Mouse (Mus musculus) midbrain, embryonic 16.5 days (tissue): ENCODE data around the gene Coro7. TPM values are rescaled to one million over a fixed set of nuclear protein-coding genes. Genes with fewer than 3 reads are reported as not detected.

ENCODE experiments used
- ATAC-seq: fragments of 200-750 bp; cut with Nextera tagmentation; 2 replicates; pipeline ENCODE4 v1.8.0; 2017; ENCODE audit warnings: moderate TSS enrichment
- H3K27ac ChIP-seq: fragments of 300-500 bp; sonication (generic); 2 replicates; pipeline ENCODE4 v1.5.1; 2014; ENCODE audit warnings: mild to moderate bottlenecking, low read length, mixed read lengths
- H3K27me3 ChIP-seq: fragments of 300-500 bp; sonication (generic); 2 replicates; pipeline ENCODE4 v1.6.1; 2014; ENCODE audit warnings: low read depth, low read length, mixed read lengths; ENCODE audit not compliant: control insufficient read depth, insufficient read depth
- H3K36me3 ChIP-seq: fragments of 300-500 bp; sonication (generic); 2 replicates; pipeline ENCODE4 v1.6.1; 2014; ENCODE audit warnings: mild to moderate bottlenecking, low read length, moderate library complexity, mixed read lengths; ENCODE audit not compliant: control insufficient read depth, insufficient read depth
- H3K4me1 ChIP-seq: fragments of 300-500 bp; sonication (generic); 2 replicates; pipeline ENCODE4 v1.6.1; 2014; ENCODE audit warnings: mild to moderate bottlenecking, low read length, mixed read lengths; ENCODE audit not compliant: control insufficient read depth, insufficient read depth
- H3K4me2 ChIP-seq: fragments of 300-500 bp; sonication (generic); 2 replicates; pipeline ENCODE4 v1.6.1; 2014; ENCODE audit warnings: mild to moderate bottlenecking, low read length, mixed read lengths
- H3K4me3 ChIP-seq: fragments of 300-500 bp; sonication (generic); 2 replicates; pipeline ENCODE4 v1.5.1; 2014; ENCODE audit warnings: low read depth, mild to moderate bottlenecking, low read length, moderate library complexity, mixed read lengths
- H3K9ac ChIP-seq: fragments of 300-500 bp; sonication (generic); 2 replicates; pipeline ENCODE4 v1.6.1; 2014; ENCODE audit warnings: low read depth, low read length, mixed read lengths
- H3K9me3 ChIP-seq: fragments of 300-500 bp; sonication (generic); replicated peaks from 2 replicates; pipeline ENCODE4 v1.6.1; 2014; ENCODE audit warnings: mild to moderate bottlenecking, low read length, mixed read lengths; ENCODE audit not compliant: control insufficient read depth, poor library complexity, severe bottlenecking
- WGBS: fragments of 180-500 bp; shearing (Covaris S2); extraction: QIAGEN DNeasy Blood & Tissue Kit; methylation state at CpG from one replicate; pipeline ENCODE4 v1.1.7; 2014; 5-methylcytosine and 5-hydroxymethylcytosine counted together
- polyA plus RNA-seq: library from polyadenylated mRNA; unstranded; fragments of >200 nt; fragmentation: Nextera tagmentation; extraction: Ambion mirVana; gene quantifications from 2 replicates; pipeline ENCODE4 v1.2.1, GENCODE M21; 2015

The Coro7 gene
- 32.6 and 36.4 TPM in 2 replicates for polyA plus RNA-seq

GRCm38 (mm10) chr16:4679121-4680018 lies at the start of gene Coro7:
Coro7 (minus strand) TSS chr16:4679777.
- H3K36me3 ChIP-seq = peaks cover 6% of the 10 kb centered on the region; the same call in 1 of the 2 replicates
- H3K9me3 ChIP-seq = no peaks in the 10 kb centered on the region
- H3K4me3 ChIP-seq = peak within 1 kb of the TSS; percentile 77
- peaks cover 18% of the 10 kb centered on the region for H3K4me1 ChIP-seq
- ATAC-seq = peak; percentile 87
- WGBS = 0% methylated on average over 47 of the region's 47 CpGs
- H3K27me3 ChIP-seq = no peaks in the 10 kb centered on the region
- peak within 1 kb of the TSS; percentile 97 for H3K4me2 ChIP-seq
- peak within 1 kb of the TSS; percentile 86 for H3K9ac ChIP-seq
- 0 out of 2 replicates have a peak within 1 kb of the TSS, but pooled peaks have one; percentile 50 for H3K27ac ChIP-seq

- peaks cover 13% of the 10 kb centered on the region for H3K4me1 ChIP-seq
- H3K27ac ChIP-seq = no peak overlapping the region
- H3K4me3 ChIP-seq = no peak overlapping the region
- H3K27me3 ChIP-seq = no peaks in the 10 kb centered on the region
- no peak overlapping the region for H3K4me2 ChIP-seq
- no peak for ATAC-seq
- H3K36me3 ChIP-seq = no peaks in the 10 kb centered on the region
- 86% methylated on average over 1 of the region's 1 CpGs for WGBS
- no peaks in the 10 kb centered on the region for H3K9me3 ChIP-seq
- H3K9ac ChIP-seq = no peak overlapping the region
Observed at GRCm38 (mm10) chr16:4727963-4728362, 48.4 kb upstream of the Coro7 start.

- H3K27me3 ChIP-seq = no peaks in the 10 kb centered on the region
- no peaks in the 10 kb centered on the region for H3K9me3 ChIP-seq
- H3K4me3 ChIP-seq = no peak overlapping the region; the same call in 1 of the 2 replicates
- no peak overlapping the region for H3K9ac ChIP-seq
- H3K27ac ChIP-seq = no peak overlapping the region
- 96% methylated on average over 1 of the region's 1 CpGs for WGBS
- H3K4me2 ChIP-seq = no peak overlapping the region
- ATAC-seq = no peak
- H3K4me1 ChIP-seq = peaks cover 13% of the 10 kb centered on the region
- no peaks in the 10 kb centered on the region for H3K36me3 ChIP-seq
Observed at GRCm38 (mm10) chr16:4727526-4727925, 47.9 kb upstream of the Coro7 start.

GRCm38 (mm10) chr16:4726528-4727128 lies 47.1 kb upstream of the Coro7 start:
- peak; percentile 67 for ATAC-seq
- H3K36me3 ChIP-seq = no peaks in the 10 kb centered on the region
- peak overlapping the region; percentile 95 for H3K9ac ChIP-seq
- no peaks in the 10 kb centered on the region for H3K27me3 ChIP-seq
- peak overlapping the region; percentile 84 for H3K27ac ChIP-seq
- peak overlapping the region; percentile 72 for H3K4me2 ChIP-seq
- H3K4me1 ChIP-seq = peaks cover 13% of the 10 kb centered on the region
- under 1% methylated on average over 40 of the region's 40 CpGs for WGBS
- peak overlapping the region; percentile 88 for H3K4me3 ChIP-seq
- H3K9me3 ChIP-seq = no peaks in the 10 kb centered on the region

- peak within 1 kb of the TSS; percentile 95 for H3K9ac ChIP-seq
- peaks cover 13% of the 10 kb centered on the region for H3K4me1 ChIP-seq
- H3K36me3 ChIP-seq = no peaks in the 10 kb centered on the region
- no peaks in the 10 kb centered on the region for H3K9me3 ChIP-seq
- H3K4me2 ChIP-seq = peak within 1 kb of the TSS; percentile 72
- peak within 1 kb of the TSS; percentile 84 for H3K27ac ChIP-seq
- H3K4me3 ChIP-seq = peak within 1 kb of the TSS; percentile 88
- no peaks in the 10 kb centered on the region for H3K27me3 ChIP-seq
- WGBS = 6% methylated on average over 35 of the region's 35 CpGs
- ATAC-seq = peak; percentile 95
Observed at GRCm38 (mm10) chr16:4725780-4726527, 46.4 kb upstream of the Coro7 start, which contains the start of gene Hmox2. Hmox2 (plus strand) TSS chr16:4726361.

- H3K4me3 ChIP-seq = no peak overlapping the region
- WGBS = 79% methylated on average over 4 of the region's 4 CpGs
- peaks cover 13% of the 10 kb centered on the region for H3K4me1 ChIP-seq
- no peaks in the 10 kb centered on the region for H3K27me3 ChIP-seq
- H3K9ac ChIP-seq = no peak overlapping the region
- H3K27ac ChIP-seq = no peak overlapping the region
- no peaks in the 10 kb centered on the region for H3K36me3 ChIP-seq
- no peak for ATAC-seq
- H3K9me3 ChIP-seq = no peaks in the 10 kb centered on the region
- H3K4me2 ChIP-seq = no peak overlapping the region
Observed at GRCm38 (mm10) chr16:4725266-4725665, 45.7 kb upstream of the Coro7 start.

- no peak overlapping the region for H3K9ac ChIP-seq
Observed at GRCm38 (mm10) chr16:4722915-4723209, 43.3 kb upstream of the Coro7 start.

GRCm38 (mm10) chr16:4722128-4722914 lies 42.7 kb upstream of the Coro7 start:
- Histone ChIP-seq H3K4me1 (peaks cover 16% of the 10 kb centered on the region), H3K27me3 (no peaks in the 10 kb centered on the region), H3K4me3 (no peak overlapping the region), H3K9ac (no peak overlapping the region), H3K9me3 (no peaks in the 10 kb centered on the region), H3K27ac (no peak overlapping the region), H3K4me2 (no peak overlapping the region), H3K36me3 (no peaks in the 10 kb centered on the region)
- 83% methylated on average over 7 of the region's 7 CpGs for WGBS
- no peak for ATAC-seq

More at GRCm38 (mm10) chr16:4722915-4723209, 43.3 kb upstream of the Coro7 start:
- Histone ChIP-seq H3K27me3 (no peaks in the 10 kb centered on the region), H3K4me3 (no peak overlapping the region), H3K27ac (no peak overlapping the region), H3K9me3 (no peaks in the 10 kb centered on the region), H3K4me2 (no peak overlapping the region), H3K4me1 (peaks cover 16% of the 10 kb centered on the region), H3K36me3 (no peaks in the 10 kb centered on the region)
- ATAC-seq = no peak
- 74% methylated on average over 3 of the region's 3 CpGs for WGBS
